7 mouse cellular contexts compared by ENCODE assay signal in genomic region chr7:92874761-92875408, GRCm38 (mm10). TPM values are rescaled to one million over a fixed set of nuclear protein-coding genes. Genes with fewer than 3 reads are reported as not detected.
A peak's percentile ranks its signal among the peaks of the same experiment; 100 is the strongest.
DNase-seq lines count a peak whose midpoint lies in the region; ATAC-seq lines count a peak whose summit lies in the region.

No protein-coding gene starts in this region.

- H3K27me3 ChIP-seq in embryonic facial prominence, embryonic 10.5 days (replicated peaks; ENCODE audit: low read depth, poor library complexity, severe bottlenecking): no peaks in the 10 kb centered on the region
- H3K27me3 ChIP-seq in limb, embryonic 10.5 days (ENCODE audit: low read depth, poor library complexity, severe bottlenecking): no peaks in the 10 kb centered on the region
- H3K27me3 ChIP-seq in midbrain, embryonic 13.5 days: no peaks in the 10 kb centered on the region

- peaks cover 9% of the 10 kb centered on the region for H3K36me3 ChIP-seq in embryonic facial prominence, embryonic 10.5 days (replicated peaks)
- peaks cover 4% of the 10 kb centered on the region for H3K36me3 ChIP-seq in limb, embryonic 10.5 days
- H3K36me3 ChIP-seq in midbrain, embryonic 13.5 days: no peaks in the 10 kb centered on the region

- peak overlapping the region; percentile 70 for H3K4me2 ChIP-seq in midbrain, embryonic 13.5 days (replicated peaks)

- H3K27ac ChIP-seq in embryonic facial prominence, embryonic 10.5 days (replicated peaks): peak overlapping the region; percentile 97
- peak overlapping the region; percentile 97 for H3K27ac ChIP-seq in limb, embryonic 10.5 days
- H3K27ac ChIP-seq in midbrain, embryonic 13.5 days: peak overlapping the region; percentile 98

- no peaks in the 10 kb centered on the region for H3K9me3 ChIP-seq in embryonic facial prominence, embryonic 10.5 days
- H3K9me3 ChIP-seq in limb, embryonic 10.5 days (replicated peaks): no peaks in the 10 kb centered on the region
- H3K9me3 ChIP-seq in midbrain, embryonic 13.5 days: no peaks in the 10 kb centered on the region

- peak; percentile 88 for DNase-seq in adrenal gland, postnatal 10 days
- DNase-seq in embryonic facial prominence, embryonic 10.5 days (ENCODE audit: low spot score): peak; percentile 92
- DNase-seq in kidney, adult 11 months: peak; percentile 94
- DNase-seq in limb, embryonic 10.5 days (ENCODE audit: low spot score): peak; percentile 84
- DNase-seq in spleen, adult 12 weeks (ENCODE audit: low spot score): peak; percentile 90

- H3K9ac ChIP-seq in midbrain, embryonic 13.5 days (replicated peaks): peak overlapping the region; percentile 84

- peaks cover 34% of the 10 kb centered on the region for H3K4me1 ChIP-seq in embryonic facial prominence, embryonic 10.5 days
- H3K4me1 ChIP-seq in limb, embryonic 10.5 days: peaks cover 28% of the 10 kb centered on the region
- H3K4me1 ChIP-seq in midbrain, embryonic 13.5 days (replicated peaks): peaks cover 25% of the 10 kb centered on the region

- WGBS in embryonic facial prominence, embryonic 10.5 days: under 1% methylated on average over 29 of the region's 29 CpGs
- WGBS in limb, embryonic 10.5 days: under 1% methylated on average over 29 of the region's 29 CpGs
- WGBS in midbrain, embryonic 13.5 days: under 1% methylated on average over 26 of the region's 29 CpGs

- H3K4me3 ChIP-seq in embryonic facial prominence, embryonic 10.5 days: peak overlapping the region; percentile 71
- peak overlapping the region; percentile 68 for H3K4me3 ChIP-seq in limb, embryonic 10.5 days
- peak overlapping the region; percentile 53 for H3K4me3 ChIP-seq in midbrain, embryonic 13.5 days (replicated peaks)

- peak; percentile 62 for ATAC-seq in granulocyte monocyte progenitor cell, adult 5-6 weeks (replicated peaks; ENCODE audit: poor library complexity, severe bottlenecking)
- peak; percentile 92 for ATAC-seq in midbrain, embryonic 13.5 days

RNA-seq across cellular contexts. Expression of gene Prcp, which starts 0.6 kb away (rescaled TPM):
- total RNA-seq in adrenal gland, postnatal 10 days (2021): 10 to 100 TPM; 34.2 to 39.0 TPM
- polyA plus RNA-seq in embryonic facial prominence, embryonic 10.5 days (2016; fragmentation: Nextera tagmentation; extraction: Ambion mirVana): 19.5 and 20.3 TPM in 2 replicates
- total RNA-seq in granulocyte monocyte progenitor cell, adult 5-6 weeks (2014; fragmentation: Nextera tagmentation): 62.9 and 70.4 TPM in 2 replicates
- total RNA-seq in granulocyte monocyte progenitor cell, adult 5-6 weeks (2017): 40.3 and 46.4 TPM in 2 replicates
- 15.8 and 20.4 TPM in 2 replicates for polyA plus RNA-seq in limb, embryonic 10.5 days (2016; fragmentation: Nextera tagmentation; extraction: Ambion mirVana)
- 17.4 and 18.9 TPM in 2 replicates for polyA plus RNA-seq in midbrain, embryonic 13.5 days (2015; fragmentation: Nextera tagmentation; extraction: Ambion mirVana)

RNA-seq across cellular contexts. Expression of gene Ddias, which starts 0.8 kb away (rescaled TPM):
- total RNA-seq in adrenal gland, postnatal 10 days (2021): 1 to 10 TPM; 1.7 to 3.4 TPM
- polyA plus RNA-seq in embryonic facial prominence, embryonic 10.5 days (2016; fragmentation: Nextera tagmentation; extraction: Ambion mirVana): 23.5 and 24.7 TPM in 2 replicates
- total RNA-seq in granulocyte monocyte progenitor cell, adult 5-6 weeks (2014; fragmentation: Nextera tagmentation): 7.9 and 19.5 TPM in 2 replicates
- 10.9 and 13.7 TPM in 2 replicates for total RNA-seq in granulocyte monocyte progenitor cell, adult 5-6 weeks (2017)
- 23.0 and 24.4 TPM in 2 replicates for polyA plus RNA-seq in limb, embryonic 10.5 days (2016; fragmentation: Nextera tagmentation; extraction: Ambion mirVana)
- polyA plus RNA-seq in midbrain, embryonic 13.5 days (2015; fragmentation: Nextera tagmentation; extraction: Ambion mirVana): 7.6 and 8.5 TPM in 2 replicates

Comparison
In these comparisons a context has a peak if more than half of its experiments do, and no peak if none do; other contexts are left out.
1. Peak in every context shown above with its lines: DNase-seq, ATAC-seq, H3K4me3 ChIP-seq and H3K27ac ChIP-seq.